Mouse (Mus musculus): ENCODE results near the gene Fam126a. TPM values are rescaled to one million over a fixed set of nuclear protein-coding genes. Genes with fewer than 3 reads are reported as not detected.

The Fam126a gene
- polyA plus RNA-seq, 1 experiment: 6.0 TPM

GRCm38 (mm10) chr5:24029331-24029771 lies 1.1 kb downstream of the Fam126a start:
- peaks cover 39% of the 10 kb centered on the region for H3K36me3 ChIP-seq (replicated peaks; ENCODE audit: low read length)
- no peaks in the 10 kb centered on the region for H3K27me3 ChIP-seq (replicated peaks)
- peak overlapping the region; percentile 98 for H3K4me3 ChIP-seq (replicated peaks)
- TF ChIP-seq GATA1 (IDR thresholded peaks at IDR 0.05; ENCODE audit: borderline replicate concordance, low read length) (no peak), FLI1 (IDR thresholded peaks at IDR 0.05; ENCODE audit: low read length) (no peak)
- peaks cover 59% of the 10 kb centered on the region for H3K4me1 ChIP-seq
- H3K9me3 ChIP-seq: no peaks in the 10 kb centered on the region

GRCm38 (mm10) chr5:24024957-24025356 lies 5.5 kb downstream of the Fam126a start:
- peak overlapping the region; percentile 42 for H3K4me3 ChIP-seq (replicated peaks)
- peaks cover 59% of the 10 kb centered on the region for H3K4me1 ChIP-seq
- H3K36me3 ChIP-seq (replicated peaks; ENCODE audit: low read length): peaks cover 62% of the 10 kb centered on the region
- no peak for TF ChIP-seq GATA1 (IDR thresholded peaks at IDR 0.05; ENCODE audit: borderline replicate concordance, low read length)
- TF ChIP-seq FLI1 (IDR thresholded peaks at IDR 0.05; ENCODE audit: low read length): no peak
- no peaks in the 10 kb centered on the region for H3K27me3 ChIP-seq (replicated peaks)
- H3K9me3 ChIP-seq: no peaks in the 10 kb centered on the region

GRCm38 (mm10) chr5:24023226-24023625 lies 7.3 kb downstream of the Fam126a start:
- H3K27me3 ChIP-seq (replicated peaks): no peaks in the 10 kb centered on the region
- H3K4me3 ChIP-seq (replicated peaks): no peak overlapping the region
- TF ChIP-seq GATA1 (IDR thresholded peaks at IDR 0.05; ENCODE audit: borderline replicate concordance, low read length) (no peak), FLI1 (IDR thresholded peaks at IDR 0.05; ENCODE audit: low read length) (no peak)
- peaks cover 69% of the 10 kb centered on the region for H3K36me3 ChIP-seq (replicated peaks; ENCODE audit: low read length)
- peaks cover 66% of the 10 kb centered on the region for H3K4me1 ChIP-seq
- H3K9me3 ChIP-seq: no peaks in the 10 kb centered on the region

GRCm38 (mm10) chr5:24021683-24022082 lies 8.8 kb downstream of the Fam126a start:
- peaks cover 5% of the 10 kb centered on the region; the same call in 1 of the 2 replicates for H3K9me3 ChIP-seq
- H3K4me3 ChIP-seq (replicated peaks): no peak overlapping the region
- H3K36me3 ChIP-seq (replicated peaks; ENCODE audit: low read length): peaks cover 69% of the 10 kb centered on the region
- H3K4me1 ChIP-seq: peaks cover 51% of the 10 kb centered on the region
- TF ChIP-seq GATA1 (IDR thresholded peaks at IDR 0.05; ENCODE audit: borderline replicate concordance, low read length) (no peak), FLI1 (IDR thresholded peaks at IDR 0.05; ENCODE audit: low read length) (no peak)
- H3K27me3 ChIP-seq (replicated peaks): no peaks in the 10 kb centered on the region

GRCm38 (mm10) chr5:24020380-24020779 lies 10.1 kb downstream of the Fam126a start:
- Histone ChIP-seq H3K4me1 (peaks cover 48% of the 10 kb centered on the region), H3K27me3 (replicated peaks) (no peaks in the 10 kb centered on the region), H3K4me3 (replicated peaks) (no peak overlapping the region), H3K9me3 (peaks cover 5% of the 10 kb centered on the region; the same call in 1 of the 2 replicates), H3K36me3 (replicated peaks; ENCODE audit: low read length) (peaks cover 65% of the 10 kb centered on the region)
- TF ChIP-seq FLI1 (IDR thresholded peaks at IDR 0.05; ENCODE audit: low read length) (no peak), GATA1 (IDR thresholded peaks at IDR 0.05; ENCODE audit: borderline replicate concordance, low read length) (no peak)

GRCm38 (mm10) chr5:24019341-24020185 lies 10.9 kb downstream of the Fam126a start:
- no peak overlapping the region for H3K4me3 ChIP-seq (replicated peaks)
- H3K27me3 ChIP-seq (replicated peaks): no peaks in the 10 kb centered on the region
- TF ChIP-seq FLI1 (IDR thresholded peaks at IDR 0.05; ENCODE audit: low read length) (no peak), GATA1 (IDR thresholded peaks at IDR 0.05; ENCODE audit: borderline replicate concordance, low read length) (no peak)
- peaks cover 61% of the 10 kb centered on the region for H3K36me3 ChIP-seq (replicated peaks; ENCODE audit: low read length)
- peaks cover 42% of the 10 kb centered on the region for H3K4me1 ChIP-seq
- H3K9me3 ChIP-seq: peaks cover 5% of the 10 kb centered on the region; the same call in 1 of the 2 replicates

- H3K9me3 ChIP-seq: peaks cover 5% of the 10 kb centered on the region; the same call in 1 of the 2 replicates
- TF ChIP-seq FLI1 (IDR thresholded peaks at IDR 0.05; ENCODE audit: low read length): no peak
- TF ChIP-seq GATA1 (IDR thresholded peaks at IDR 0.05; ENCODE audit: borderline replicate concordance, low read length): no peak
- H3K36me3 ChIP-seq (replicated peaks; ENCODE audit: low read length): peaks cover 63% of the 10 kb centered on the region
Measured at GRCm38 (mm10) chr5:24018621-24019261, 11.7 kb downstream of the Fam126a start.

GRCm38 (mm10) chr5:24016912-24017311 lies 13.6 kb downstream of the Fam126a start:
- peaks cover 5% of the 10 kb centered on the region; the same call in 1 of the 2 replicates for H3K9me3 ChIP-seq
- H3K36me3 ChIP-seq (replicated peaks; ENCODE audit: low read length): peaks cover 74% of the 10 kb centered on the region
- no peak for TF ChIP-seq FLI1 (IDR thresholded peaks at IDR 0.05; ENCODE audit: low read length)
- TF ChIP-seq GATA1 (IDR thresholded peaks at IDR 0.05; ENCODE audit: borderline replicate concordance, low read length): no peak
- peaks cover 49% of the 10 kb centered on the region for H3K4me1 ChIP-seq
- no peaks in the 10 kb centered on the region for H3K27me3 ChIP-seq (replicated peaks)
- no peak overlapping the region for H3K4me3 ChIP-seq (replicated peaks)

More at GRCm38 (mm10) chr5:24018621-24019261, 11.7 kb downstream of the Fam126a start:
- peaks cover 44% of the 10 kb centered on the region for H3K4me1 ChIP-seq
- no peaks in the 10 kb centered on the region for H3K27me3 ChIP-seq (replicated peaks)
- no peak overlapping the region for H3K4me3 ChIP-seq (replicated peaks)

GRCm38 (mm10) chr5:24013338-24014003 lies 17.0 kb downstream of the Fam126a start:
- H3K9me3 ChIP-seq: peaks cover 5% of the 10 kb centered on the region; the same call in 1 of the 2 replicates
- peaks cover 64% of the 10 kb centered on the region for H3K36me3 ChIP-seq (replicated peaks; ENCODE audit: low read length)
- TF ChIP-seq FLI1 (IDR thresholded peaks at IDR 0.05; ENCODE audit: low read length): no peak
- no peak for TF ChIP-seq GATA1 (IDR thresholded peaks at IDR 0.05; ENCODE audit: borderline replicate concordance, low read length)
- H3K4me1 ChIP-seq: peaks cover 27% of the 10 kb centered on the region
- H3K4me3 ChIP-seq (replicated peaks): no peak overlapping the region
- no peaks in the 10 kb centered on the region for H3K27me3 ChIP-seq (replicated peaks)

All from megakaryocyte, embryonic 14.5 days (primary cell).